Mouse (Mus musculus) heart, postnatal 0 days (tissue): ENCODE results near the gene Slc17a7.

Experiments used
- CTCF ChIP-seq: IDR thresholded peaks from 2 replicates; pipeline ENCODE4 v1.5.1; 2016; ENCODE audit warnings: antibody characterized with exemption, control low read depth, low read depth
- EP300 ChIP-seq: IDR thresholded peaks from 2 replicates; pipeline ENCODE4 v1.6.1; 2016; ENCODE audit warnings: antibody characterized with exemption, low read depth

DNA sequence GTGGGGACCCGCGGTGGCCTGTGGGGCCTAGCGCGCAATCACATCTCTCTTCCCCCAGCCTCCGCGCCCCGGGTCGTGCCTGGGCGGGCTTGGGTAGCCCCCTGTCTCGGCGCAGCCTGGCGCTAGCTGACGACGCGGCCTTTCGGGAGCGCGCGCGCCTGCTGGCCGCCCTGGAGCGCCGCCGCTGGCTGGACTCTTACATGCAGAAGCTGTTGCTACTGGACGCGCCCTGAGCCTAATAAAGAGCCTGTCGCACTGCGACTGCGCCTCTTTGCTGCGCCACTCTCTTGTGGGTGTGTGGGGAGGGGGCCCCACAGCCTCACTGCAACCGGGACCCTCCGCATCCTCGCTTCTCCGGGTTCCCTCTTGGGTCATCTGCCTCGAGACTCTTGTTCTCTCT is 17.8 kb downstream of the Slc17a7 start:
- TF ChIP-seq EP300 = no peak
- no peak for TF ChIP-seq CTCF
